Mouse (Mus musculus): ENCODE data around the gene Setd1a. TPM values are rescaled to one million over a fixed set of nuclear protein-coding genes. Genes with fewer than 3 reads are reported as not detected.

Setd1a gene
- polyA plus RNA-seq, 1 experiment from 2014 or later = 23.3 TPM

GRCm38 (mm10) chr7:127778350-127778749, 1.9 kb downstream of the Setd1a start:
- H3K9me3 ChIP-seq (ENCODE audit: control insufficient read depth, low read length) = no peaks in the 10 kb centered on the region
- 84% methylated on average over 4 of the region's 4 CpGs for WGBS
- peaks cover 23% of the 10 kb centered on the region for H3K36me3 ChIP-seq (ENCODE audit: control insufficient read depth, insufficient read depth, low read length)
- peak overlapping the region; percentile 62 for H3K4me3 ChIP-seq (ENCODE audit: low read depth, low read length)
- H3K9ac ChIP-seq (replicated peaks; ENCODE audit: low read depth, low read length) = peak overlapping the region; percentile 84; the same call in 1 of the 2 replicates
- peak overlapping the region; percentile 72 for H3K4me2 ChIP-seq (ENCODE audit: low read depth, low read length)
- peaks cover 7% of the 10 kb centered on the region for H3K4me1 ChIP-seq (ENCODE audit: control insufficient read depth, insufficient read depth, low read length)
- ATAC-seq (ENCODE audit: low read depth) = no peak
- no peak overlapping the region for H3K27ac ChIP-seq (ENCODE audit: low read depth, low read length)
- no peaks in the 10 kb centered on the region for H3K27me3 ChIP-seq (ENCODE audit: control insufficient read depth, insufficient read depth, low read length)

- no peak for ATAC-seq (ENCODE audit: low read depth)
- no peaks in the 10 kb centered on the region for H3K4me1 ChIP-seq (ENCODE audit: control insufficient read depth, insufficient read depth, low read length)
- no peaks in the 10 kb centered on the region for H3K27me3 ChIP-seq (ENCODE audit: control insufficient read depth, insufficient read depth, low read length)
- H3K4me2 ChIP-seq (ENCODE audit: low read depth, low read length) = no peak within 1 kb of the TSS
- H3K9ac ChIP-seq (replicated peaks; ENCODE audit: low read depth, low read length) = no peak within 1 kb of the TSS
- H3K9me3 ChIP-seq (ENCODE audit: control insufficient read depth, low read length) = no peaks in the 10 kb centered on the region
- no peak within 1 kb of the TSS for H3K4me3 ChIP-seq (ENCODE audit: low read depth, low read length)
- peaks cover 83% of the 10 kb centered on the region for H3K36me3 ChIP-seq (ENCODE audit: control insufficient read depth, insufficient read depth, low read length)
- 98% methylated on average over 7 of the region's 7 CpGs for WGBS
- no peak within 1 kb of the TSS for H3K27ac ChIP-seq (ENCODE audit: low read depth, low read length)
Measured at GRCm38 (mm10) chr7:127785308-127785707, 8.8 kb downstream of the Setd1a start, which contains the start of gene Gm49388. TSS of gene Gm49388 (plus strand) at chr7:127785608.

DNA sequence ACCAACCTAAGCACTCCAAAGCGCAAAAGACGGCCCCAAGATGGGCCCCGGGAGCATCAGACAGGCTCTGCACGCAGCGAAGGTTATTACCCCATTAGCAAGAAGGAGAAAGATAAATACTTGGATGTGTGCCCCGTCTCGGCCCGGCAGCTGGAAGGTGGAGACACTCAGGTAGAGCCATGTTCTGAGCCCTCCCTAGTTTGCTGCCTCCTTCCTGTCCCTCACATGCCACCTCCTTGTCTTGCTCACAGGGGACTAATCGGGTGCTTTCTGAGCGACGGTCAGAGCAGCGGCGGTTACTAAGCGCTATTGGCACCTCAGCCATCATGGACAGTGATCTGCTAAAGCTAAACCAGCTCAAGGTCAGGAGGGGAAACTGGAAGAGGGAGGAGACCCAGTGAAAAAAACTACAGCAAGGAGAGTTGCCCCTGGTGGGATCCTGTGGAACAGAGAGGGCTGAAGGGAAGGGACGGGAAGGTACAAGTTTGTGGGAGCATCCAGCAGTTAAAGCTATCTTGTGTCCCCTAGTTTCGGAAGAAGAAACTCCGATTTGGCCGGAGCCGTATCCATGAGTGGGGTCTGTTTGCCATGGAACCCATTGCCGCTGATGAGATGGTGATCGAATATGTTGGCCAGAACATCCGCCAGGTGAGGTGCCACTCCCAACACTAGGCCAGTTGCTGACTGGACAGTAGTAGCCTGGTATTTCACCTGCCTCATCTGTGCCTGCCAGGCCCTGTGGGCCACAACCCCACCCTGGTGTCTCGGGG, 20.8 kb downstream of the Setd1a start:
- no peaks in the 10 kb centered on the region for H3K9me3 ChIP-seq (ENCODE audit: control insufficient read depth, low read length)
- H3K4me2 ChIP-seq (ENCODE audit: low read depth, low read length) = no peak overlapping the region
- WGBS = 96% methylated on average over 23 of the region's 23 CpGs
- no peaks in the 10 kb centered on the region for H3K27me3 ChIP-seq (ENCODE audit: control insufficient read depth, insufficient read depth, low read length)
- peaks cover 61% of the 10 kb centered on the region for H3K36me3 ChIP-seq (ENCODE audit: control insufficient read depth, insufficient read depth, low read length)
- H3K9ac ChIP-seq (replicated peaks; ENCODE audit: low read depth, low read length) = no peak overlapping the region
- ATAC-seq (ENCODE audit: low read depth) = no peak
- no peak overlapping the region for H3K4me3 ChIP-seq (ENCODE audit: low read depth, low read length)
- no peak overlapping the region for H3K27ac ChIP-seq (ENCODE audit: low read depth, low read length)
- no peaks in the 10 kb centered on the region for H3K4me1 ChIP-seq (ENCODE audit: control insufficient read depth, insufficient read depth, low read length)

DNA sequence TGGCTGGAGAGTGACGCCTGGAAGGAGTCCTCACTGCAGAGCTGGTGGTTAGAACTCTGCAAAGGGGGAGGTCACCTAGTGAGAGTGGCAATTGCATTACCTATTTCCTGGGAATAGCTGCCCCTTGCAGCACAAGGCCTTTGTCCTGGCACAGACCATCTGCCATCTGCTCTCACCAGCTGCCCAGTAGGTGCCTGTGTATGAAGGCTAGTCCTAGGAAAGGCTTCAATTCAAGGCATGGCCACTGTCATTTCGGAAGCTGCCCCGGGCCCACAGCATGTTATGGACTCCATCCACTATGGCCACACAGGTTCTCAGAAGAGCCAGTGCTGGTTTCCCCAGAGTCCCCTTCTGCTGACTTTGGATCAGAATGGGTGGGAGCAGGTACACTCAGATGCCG, 22.1 kb downstream of the Setd1a start:
- no peaks in the 10 kb centered on the region for H3K9me3 ChIP-seq (ENCODE audit: control insufficient read depth, low read length)
- H3K27me3 ChIP-seq (ENCODE audit: control insufficient read depth, insufficient read depth, low read length) = no peaks in the 10 kb centered on the region
- H3K4me3 ChIP-seq (ENCODE audit: low read depth, low read length) = no peak overlapping the region
- H3K36me3 ChIP-seq (ENCODE audit: control insufficient read depth, insufficient read depth, low read length) = peaks cover 50% of the 10 kb centered on the region
- H3K27ac ChIP-seq (ENCODE audit: low read depth, low read length) = no peak overlapping the region
- 91% methylated on average over 4 of the region's 4 CpGs for WGBS
- ATAC-seq (ENCODE audit: low read depth) = no peak
- H3K4me1 ChIP-seq (ENCODE audit: control insufficient read depth, insufficient read depth, low read length) = no peaks in the 10 kb centered on the region
- H3K4me2 ChIP-seq (ENCODE audit: low read depth, low read length) = no peak overlapping the region
- no peak overlapping the region for H3K9ac ChIP-seq (replicated peaks; ENCODE audit: low read depth, low read length)

GRCm38 (mm10) chr7:127799211-127799610, 22.7 kb downstream of the Setd1a start:
- Histone ChIP-seq H3K4me1 (ENCODE audit: control insufficient read depth, insufficient read depth, low read length) (no peaks in the 10 kb centered on the region), H3K27me3 (ENCODE audit: control insufficient read depth, insufficient read depth, low read length) (no peaks in the 10 kb centered on the region), H3K9ac (replicated peaks; ENCODE audit: low read depth, low read length) (no peak overlapping the region), H3K27ac (ENCODE audit: low read depth, low read length) (no peak overlapping the region), H3K4me3 (ENCODE audit: low read depth, low read length) (no peak overlapping the region), H3K4me2 (ENCODE audit: low read depth, low read length) (no peak overlapping the region), H3K36me3 (ENCODE audit: control insufficient read depth, insufficient read depth, low read length) (peaks cover 48% of the 10 kb centered on the region), H3K9me3 (ENCODE audit: control insufficient read depth, low read length) (no peaks in the 10 kb centered on the region)
- no peak for ATAC-seq (ENCODE audit: low read depth)
- WGBS = 92% methylated on average over 13 of the region's 13 CpGs

DNA sequence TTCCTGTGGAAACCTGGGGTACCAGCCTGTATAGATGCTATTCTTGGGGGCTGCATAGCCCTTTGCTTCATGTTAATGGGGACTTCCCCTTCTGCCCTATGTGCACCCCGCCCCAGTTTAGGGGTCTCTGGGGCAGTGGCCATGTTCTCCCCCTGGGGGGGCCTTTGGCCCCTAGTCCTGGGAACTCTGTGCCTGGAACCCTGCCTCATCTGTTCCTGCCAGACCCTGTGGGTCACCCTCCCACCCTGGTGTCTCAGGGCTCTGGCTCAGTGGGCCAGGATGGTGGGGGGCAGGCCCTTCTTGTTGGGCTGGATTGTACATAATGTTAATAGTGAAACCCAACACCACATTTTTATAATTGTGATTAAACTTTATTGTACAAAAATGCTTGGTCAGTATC, 23.3 kb downstream of the Setd1a start:
- H3K4me1 ChIP-seq (ENCODE audit: control insufficient read depth, insufficient read depth, low read length) = no peaks in the 10 kb centered on the region
- H3K4me3 ChIP-seq (ENCODE audit: low read depth, low read length) = no peak overlapping the region
- ATAC-seq (ENCODE audit: low read depth) = no peak
- no peaks in the 10 kb centered on the region for H3K9me3 ChIP-seq (ENCODE audit: control insufficient read depth, low read length)
- H3K9ac ChIP-seq (replicated peaks; ENCODE audit: low read depth, low read length) = no peak overlapping the region
- H3K4me2 ChIP-seq (ENCODE audit: low read depth, low read length) = no peak overlapping the region
- H3K27me3 ChIP-seq (ENCODE audit: control insufficient read depth, insufficient read depth, low read length) = no peaks in the 10 kb centered on the region
- peaks cover 47% of the 10 kb centered on the region for H3K36me3 ChIP-seq (ENCODE audit: control insufficient read depth, insufficient read depth, low read length)
- no peak overlapping the region for H3K27ac ChIP-seq (ENCODE audit: low read depth, low read length)
- 100% methylated on average over 1 of the region's 1 CpGs for WGBS

DNA sequence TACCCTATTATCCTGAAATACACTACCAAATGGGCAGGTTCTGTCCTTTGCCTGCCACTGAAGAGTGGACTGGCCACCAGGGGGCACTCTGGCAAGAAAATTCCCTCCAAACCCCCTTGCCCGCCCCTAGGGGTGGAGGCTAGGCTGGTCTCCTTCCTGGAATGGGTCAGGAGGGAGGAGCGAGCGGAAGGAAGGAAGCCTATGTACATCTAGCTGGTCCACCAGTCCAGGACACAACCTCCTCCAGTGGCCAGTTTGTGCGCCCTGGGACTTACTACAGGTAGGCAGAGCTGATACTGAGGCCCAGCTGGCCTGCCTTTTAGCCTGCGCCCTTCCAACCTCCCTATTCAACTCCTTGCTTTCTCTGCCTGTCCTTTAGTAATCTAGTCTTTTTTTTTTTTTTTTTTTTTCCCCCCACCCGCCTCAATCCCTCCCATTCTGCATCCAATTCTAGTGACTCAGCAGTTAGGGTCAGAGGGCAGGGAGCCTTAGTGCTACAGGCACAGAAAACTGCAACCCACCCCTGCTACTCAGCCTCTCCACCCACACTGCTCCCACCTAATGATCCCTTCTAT, 24.1 kb downstream of the Setd1a start, which contains the start of gene Hsd3b7:
Gene Hsd3b7 (plus strand): TSS at position 170 of the 575 bp plus-strand sequence.
- Histone ChIP-seq H3K4me2 (ENCODE audit: low read depth, low read length) (peak within 1 kb of the TSS; percentile 18; the same call in 1 of the 2 replicates), H3K27ac (ENCODE audit: low read depth, low read length) (no peak within 1 kb of the TSS), H3K4me3 (ENCODE audit: low read depth, low read length) (no peak within 1 kb of the TSS), H3K36me3 (ENCODE audit: control insufficient read depth, insufficient read depth, low read length) (peaks cover 39% of the 10 kb centered on the region), H3K27me3 (ENCODE audit: control insufficient read depth, insufficient read depth, low read length) (no peaks in the 10 kb centered on the region), H3K9me3 (ENCODE audit: control insufficient read depth, low read length) (no peaks in the 10 kb centered on the region), H3K9ac (replicated peaks; ENCODE audit: low read depth, low read length) (no peak within 1 kb of the TSS), H3K4me1 (ENCODE audit: control insufficient read depth, insufficient read depth, low read length) (no peaks in the 10 kb centered on the region)
- 30% methylated on average over 6 of the region's 6 CpGs for WGBS
- peak; percentile 80 for ATAC-seq (ENCODE audit: low read depth)

DNA sequence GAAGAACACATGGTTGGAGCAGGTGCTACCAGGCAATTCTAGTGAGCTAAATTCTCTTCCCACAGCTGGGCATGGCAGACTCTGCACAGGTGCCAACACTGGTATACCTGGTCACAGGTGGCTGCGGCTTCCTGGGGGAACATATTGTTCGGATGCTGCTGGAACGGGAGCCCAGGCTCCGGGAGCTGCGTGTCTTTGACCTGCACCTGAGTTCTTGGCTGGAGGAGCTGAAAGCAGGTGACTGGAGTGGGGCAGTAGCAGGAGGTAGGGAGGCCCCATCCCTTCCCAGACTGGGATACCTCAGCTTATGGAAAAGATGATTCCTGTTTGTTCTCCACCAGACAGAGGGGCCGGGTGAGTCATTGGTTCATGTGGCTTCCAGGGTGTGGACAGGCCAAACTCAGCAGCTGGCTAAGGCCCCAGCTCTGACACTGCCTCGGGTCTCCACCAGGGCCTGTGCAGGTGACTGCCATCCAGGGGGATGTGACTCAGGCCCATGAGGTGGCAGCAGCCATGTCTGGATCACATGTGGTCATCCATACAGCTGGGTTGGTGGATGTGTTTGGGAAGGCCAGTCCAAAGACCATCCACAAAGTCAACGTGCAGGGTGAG, 24.6 kb downstream of the Setd1a start:
- Histone ChIP-seq H3K27me3 (ENCODE audit: control insufficient read depth, insufficient read depth, low read length) (no peaks in the 10 kb centered on the region), H3K4me1 (ENCODE audit: control insufficient read depth, insufficient read depth, low read length) (no peaks in the 10 kb centered on the region), H3K4me3 (ENCODE audit: low read depth, low read length) (no peak overlapping the region), H3K9ac (replicated peaks; ENCODE audit: low read depth, low read length) (no peak overlapping the region), H3K9me3 (ENCODE audit: control insufficient read depth, low read length) (no peaks in the 10 kb centered on the region), H3K36me3 (ENCODE audit: control insufficient read depth, insufficient read depth, low read length) (peaks cover 33% of the 10 kb centered on the region), H3K4me2 (ENCODE audit: low read depth, low read length) (peak overlapping the region; percentile 18; the same call in 1 of the 2 replicates), H3K27ac (ENCODE audit: low read depth, low read length) (no peak overlapping the region)
- 96% methylated on average over 8 of the region's 8 CpGs for WGBS
- no peak for ATAC-seq (ENCODE audit: low read depth)

DNA sequence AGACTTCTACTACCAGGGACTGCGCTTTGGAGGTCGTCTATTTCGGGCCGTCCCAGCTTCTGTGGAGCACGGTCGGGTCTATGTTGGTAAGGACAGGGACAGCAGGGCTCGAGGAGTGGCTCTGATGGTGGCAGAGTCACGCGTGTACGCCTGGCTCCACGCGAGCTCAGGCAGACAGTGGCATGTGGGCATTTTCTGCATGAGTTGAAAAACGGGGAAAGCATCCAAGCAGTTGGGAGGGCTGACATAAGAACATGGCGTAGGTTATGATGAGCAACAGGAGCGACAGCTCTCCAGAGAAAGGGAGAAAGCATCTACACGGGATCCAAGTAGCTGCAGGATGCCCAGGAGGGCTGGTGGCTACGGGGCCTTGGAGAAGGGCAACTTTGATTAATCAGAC, 25.8 kb downstream of the Setd1a start:
- H3K4me3 ChIP-seq (ENCODE audit: low read depth, low read length) = no peak overlapping the region
- H3K9me3 ChIP-seq (ENCODE audit: control insufficient read depth, low read length) = no peaks in the 10 kb centered on the region
- H3K4me1 ChIP-seq (ENCODE audit: control insufficient read depth, insufficient read depth, low read length) = no peaks in the 10 kb centered on the region
- H3K9ac ChIP-seq (replicated peaks; ENCODE audit: low read depth, low read length) = no peak overlapping the region
- H3K36me3 ChIP-seq (ENCODE audit: control insufficient read depth, insufficient read depth, low read length) = peaks cover 22% of the 10 kb centered on the region
- H3K27me3 ChIP-seq (ENCODE audit: control insufficient read depth, insufficient read depth, low read length) = no peaks in the 10 kb centered on the region
- H3K4me2 ChIP-seq (ENCODE audit: low read depth, low read length) = no peak overlapping the region
- WGBS = 92% methylated on average over 17 of the region's 17 CpGs
- H3K27ac ChIP-seq (ENCODE audit: low read depth, low read length) = no peak overlapping the region
- ATAC-seq (ENCODE audit: low read depth) = no peak
